Mouse (Mus musculus): Measurements from ENCODE around the gene Rbm47. TPM values are rescaled to one million over a fixed set of nuclear protein-coding genes. Genes with fewer than 3 reads are reported as not detected.
"Not testable (repeated sequence)": the region's sequence is repeated elsewhere in the genome, so short reads cannot be mapped to it uniquely, and the experiment has no call there.

Gene Rbm47
- polyA plus RNA-seq, 1 experiment from 2014 or later = 79.1 TPM

GRCm38 (mm10) chr5:66004134-66004925 is 168.6 kb downstream of the Rbm47 start, which contains the start of gene 9130230L23Rik:
Gene 9130230L23Rik, minus strand, starts transcription at chr5:66004285.
- Histone ChIP-seq H3K36me3 (ENCODE audit: control insufficient read depth, insufficient read depth, low read length) (no peaks in the 10 kb centered on the region), H3K4me2 (ENCODE audit: low read depth, low read length) (peak within 1 kb of the TSS; percentile 40), H3K9ac (ENCODE audit: low read length) (peak within 1 kb of the TSS; percentile 48), H3K4me3 (replicated peaks; ENCODE audit: low read length) (no peak within 1 kb of the TSS), H3K27me3 (ENCODE audit: control insufficient read depth, insufficient read depth, low read length) (no peaks in the 10 kb centered on the region), H3K27ac (ENCODE audit: low read length) (peak within 1 kb of the TSS; percentile 94), H3K4me1 (ENCODE audit: control insufficient read depth, insufficient read depth, low read length) (0 out of 2 replicates have a peak, but pooled peaks cover 2% of the 10 kb centered on the region), H3K9me3 (replicated peaks; ENCODE audit: control insufficient read depth, low read length) (no peaks in the 10 kb centered on the region)
- ATAC-seq (ENCODE audit: insufficient read depth, low FRiP score) = peak; percentile 88
- 47% methylated on average over 14 of the region's 14 CpGs for WGBS

GRCm38 (mm10) chr5:66001232-66001631 is 171.7 kb downstream of the Rbm47 start:
- Histone ChIP-seq H3K4me2 (ENCODE audit: low read depth, low read length) (no peak overlapping the region), H3K9ac (ENCODE audit: low read length) (no peak overlapping the region), H3K4me1 (ENCODE audit: control insufficient read depth, insufficient read depth, low read length) (0 out of 2 replicates have a peak, but pooled peaks cover 2% of the 10 kb centered on the region), H3K27me3 (ENCODE audit: control insufficient read depth, insufficient read depth, low read length) (no peaks in the 10 kb centered on the region), H3K27ac (ENCODE audit: low read length) (peak overlapping the region; percentile 14; the same call in 1 of the 2 replicates), H3K9me3 (replicated peaks; ENCODE audit: control insufficient read depth, low read length) (no peaks in the 10 kb centered on the region), H3K4me3 (replicated peaks; ENCODE audit: low read length) (no peak overlapping the region), H3K36me3 (ENCODE audit: control insufficient read depth, insufficient read depth, low read length) (no peaks in the 10 kb centered on the region)
- ATAC-seq (ENCODE audit: insufficient read depth, low FRiP score) = no peak
- 77% methylated on average over 5 of the region's 5 CpGs for WGBS

GRCm38 (mm10) chr5:66000567-66001125 is 172.3 kb downstream of the Rbm47 start:
- Histone ChIP-seq H3K27me3 (ENCODE audit: control insufficient read depth, insufficient read depth, low read length) (no peaks in the 10 kb centered on the region), H3K9ac (ENCODE audit: low read length) (no peak overlapping the region), H3K27ac (ENCODE audit: low read length) (peak overlapping the region; percentile 14; the same call in 1 of the 2 replicates), H3K4me1 (ENCODE audit: control insufficient read depth, insufficient read depth, low read length) (0 out of 2 replicates have a peak, but pooled peaks cover 2% of the 10 kb centered on the region), H3K36me3 (ENCODE audit: control insufficient read depth, insufficient read depth, low read length) (no peaks in the 10 kb centered on the region), H3K4me2 (ENCODE audit: low read depth, low read length) (no peak overlapping the region), H3K4me3 (replicated peaks; ENCODE audit: low read length) (no peak overlapping the region), H3K9me3 (replicated peaks; ENCODE audit: control insufficient read depth, low read length) (no peaks in the 10 kb centered on the region)
- no peak for ATAC-seq (ENCODE audit: insufficient read depth, low FRiP score)
- 38% methylated on average over 6 of the region's 6 CpGs for WGBS

- Histone ChIP-seq H3K9me3 (replicated peaks; ENCODE audit: control insufficient read depth, low read length) (no peaks in the 10 kb centered on the region), H3K27me3 (ENCODE audit: control insufficient read depth, insufficient read depth, low read length) (no peaks in the 10 kb centered on the region), H3K4me2 (ENCODE audit: low read depth, low read length) (no peak overlapping the region), H3K36me3 (ENCODE audit: control insufficient read depth, insufficient read depth, low read length) (no peaks in the 10 kb centered on the region), H3K4me1 (ENCODE audit: control insufficient read depth, insufficient read depth, low read length) (0 out of 2 replicates have a peak, but pooled peaks cover under 1% of the 10 kb centered on the region), H3K27ac (ENCODE audit: low read length) (no peak overlapping the region; the same call in 1 of the 2 replicates), H3K9ac (ENCODE audit: low read length) (no peak overlapping the region), H3K4me3 (replicated peaks; ENCODE audit: low read length) (no peak overlapping the region)
- WGBS = 76% methylated on average over 7 of the region's 7 CpGs
- ATAC-seq (ENCODE audit: insufficient read depth, low FRiP score) = no peak
Measured at GRCm38 (mm10) chr5:66000074-66000473, 172.8 kb downstream of the Rbm47 start.

GRCm38 (mm10) chr5:65999106-65999505 is 173.8 kb downstream of the Rbm47 start:
- Histone ChIP-seq H3K4me3 (replicated peaks; ENCODE audit: low read length) (no peak overlapping the region), H3K4me2 (ENCODE audit: low read depth, low read length) (no peak overlapping the region), H3K27ac (ENCODE audit: low read length) (no peak overlapping the region), H3K27me3 (ENCODE audit: control insufficient read depth, insufficient read depth, low read length) (no peaks in the 10 kb centered on the region), H3K36me3 (ENCODE audit: control insufficient read depth, insufficient read depth, low read length) (no peaks in the 10 kb centered on the region), H3K9ac (ENCODE audit: low read length) (no peak overlapping the region), H3K4me1 (ENCODE audit: control insufficient read depth, insufficient read depth, low read length) (no peaks in the 10 kb centered on the region), H3K9me3 (replicated peaks; ENCODE audit: control insufficient read depth, low read length) (no peaks in the 10 kb centered on the region)
- ATAC-seq (ENCODE audit: insufficient read depth, low FRiP score) = no peak
- 78% methylated on average over 7 of the region's 7 CpGs for WGBS

GRCm38 (mm10) chr5:65997813-65998212 is 175.1 kb downstream of the Rbm47 start:
- H3K36me3 ChIP-seq (ENCODE audit: control insufficient read depth, insufficient read depth, low read length) = no peaks in the 10 kb centered on the region
- no peak for ATAC-seq (ENCODE audit: insufficient read depth, low FRiP score)
- H3K9ac ChIP-seq (ENCODE audit: low read length) = no peak overlapping the region
- H3K9me3 ChIP-seq (replicated peaks; ENCODE audit: control insufficient read depth, low read length) = no peaks in the 10 kb centered on the region
- no peaks in the 10 kb centered on the region for H3K27me3 ChIP-seq (ENCODE audit: control insufficient read depth, insufficient read depth, low read length)
- no peaks in the 10 kb centered on the region for H3K4me1 ChIP-seq (ENCODE audit: control insufficient read depth, insufficient read depth, low read length)
- H3K4me3 ChIP-seq (replicated peaks; ENCODE audit: low read length) = no peak overlapping the region
- no peak overlapping the region for H3K4me2 ChIP-seq (ENCODE audit: low read depth, low read length)
- H3K27ac ChIP-seq (ENCODE audit: low read length) = no peak overlapping the region

- H3K4me3 ChIP-seq (replicated peaks; ENCODE audit: low read length) = no peak overlapping the region
- ATAC-seq (ENCODE audit: insufficient read depth, low FRiP score) = no peak
Measured at GRCm38 (mm10) chr5:65994643-65995042, 178.3 kb downstream of the Rbm47 start.

GRCm38 (mm10) chr5:65991191-65991590 is 181.7 kb downstream of the Rbm47 start:
- WGBS = 71% methylated on average over 2 of the region's 2 CpGs
- ATAC-seq (ENCODE audit: insufficient read depth, low FRiP score) = peak; percentile 73; the same call in 1 of the 2 replicates
- H3K27ac ChIP-seq (ENCODE audit: low read length) = no peak overlapping the region; the same call in 1 of the 2 replicates

More at GRCm38 (mm10) chr5:65994643-65995042, 178.3 kb downstream of the Rbm47 start:
- Histone ChIP-seq H3K27ac (ENCODE audit: low read length) (no peak overlapping the region), H3K9ac (ENCODE audit: low read length) (no peak overlapping the region), H3K27me3 (ENCODE audit: control insufficient read depth, insufficient read depth, low read length) (no peaks in the 10 kb centered on the region), H3K9me3 (replicated peaks; ENCODE audit: control insufficient read depth, low read length) (no peaks in the 10 kb centered on the region), H3K36me3 (ENCODE audit: control insufficient read depth, insufficient read depth, low read length) (no peaks in the 10 kb centered on the region), H3K4me2 (ENCODE audit: low read depth, low read length) (no peak overlapping the region), H3K4me1 (ENCODE audit: control insufficient read depth, insufficient read depth, low read length) (no peaks in the 10 kb centered on the region)
- WGBS = 74% methylated on average over 6 of the region's 6 CpGs

GRCm38 (mm10) chr5:65987004-65987403 is 185.9 kb downstream of the Rbm47 start:
- H3K27ac ChIP-seq (ENCODE audit: low read length); H3K4me3 ChIP-seq (replicated peaks; ENCODE audit: low read length); H3K9me3 ChIP-seq (replicated peaks; ENCODE audit: control insufficient read depth, low read length); H3K36me3 ChIP-seq (ENCODE audit: control insufficient read depth, insufficient read depth, low read length); H3K4me1 ChIP-seq (ENCODE audit: control insufficient read depth, insufficient read depth, low read length); ATAC-seq (ENCODE audit: insufficient read depth, low FRiP score); H3K4me2 ChIP-seq (ENCODE audit: low read depth, low read length); H3K9ac ChIP-seq (ENCODE audit: low read length); H3K27me3 ChIP-seq (ENCODE audit: control insufficient read depth, insufficient read depth, low read length): not testable (repeated sequence)
- 70% methylated on average over 3 of the region's 3 CpGs for WGBS

More at GRCm38 (mm10) chr5:65991191-65991590, 181.7 kb downstream of the Rbm47 start:
- Histone ChIP-seq H3K36me3 (ENCODE audit: control insufficient read depth, insufficient read depth, low read length) (no peaks in the 10 kb centered on the region), H3K4me3 (replicated peaks; ENCODE audit: low read length) (no peak overlapping the region), H3K4me2 (ENCODE audit: low read depth, low read length) (no peak overlapping the region), H3K4me1 (ENCODE audit: control insufficient read depth, insufficient read depth, low read length) (no peaks in the 10 kb centered on the region), H3K9me3 (replicated peaks; ENCODE audit: control insufficient read depth, low read length) (no peaks in the 10 kb centered on the region), H3K9ac (ENCODE audit: low read length) (no peak overlapping the region), H3K27me3 (ENCODE audit: control insufficient read depth, insufficient read depth, low read length) (no peaks in the 10 kb centered on the region)
